Mouse (Mus musculus): Measurements from ENCODE around the gene Gucy1b2.

- TF ChIP-seq GATA1 (IDR thresholded peaks at IDR 0.05; ENCODE audit: borderline replicate concordance, low read length) = no peak
- TF ChIP-seq FLI1 (IDR thresholded peaks at IDR 0.05; ENCODE audit: low read length) = no peak
These were observed 30.8 kb downstream of the Gucy1b2 start for GRCm38 (mm10) chr14:62425277-62425691.

Measured in megakaryocyte, embryonic 14.5 days (primary cell).